Mouse (Mus musculus) brain, adult 10 weeks (tissue): ENCODE measurements around the gene Snx21. TPM values are rescaled to one million over a fixed set of nuclear protein-coding genes. Genes with fewer than 3 reads are reported as not detected.

ENCODE experiments used
- polyA plus RNA-seq: library from polyadenylated mRNA; stranded (reverse); fragments of 350-450 nt; fragmentation: Illumina TruSeq; extraction: RNeasy Lipid Tissue Mini Kit (QIAGEN cat#74804); gene quantifications from one replicate; pipeline ENCODE4 v1.2.3, GENCODE M21; 2015; ENCODE audit warnings: low read depth, low replicate concordance

The Snx21 gene
- 39.8 TPM for polyA plus RNA-seq

DNA sequence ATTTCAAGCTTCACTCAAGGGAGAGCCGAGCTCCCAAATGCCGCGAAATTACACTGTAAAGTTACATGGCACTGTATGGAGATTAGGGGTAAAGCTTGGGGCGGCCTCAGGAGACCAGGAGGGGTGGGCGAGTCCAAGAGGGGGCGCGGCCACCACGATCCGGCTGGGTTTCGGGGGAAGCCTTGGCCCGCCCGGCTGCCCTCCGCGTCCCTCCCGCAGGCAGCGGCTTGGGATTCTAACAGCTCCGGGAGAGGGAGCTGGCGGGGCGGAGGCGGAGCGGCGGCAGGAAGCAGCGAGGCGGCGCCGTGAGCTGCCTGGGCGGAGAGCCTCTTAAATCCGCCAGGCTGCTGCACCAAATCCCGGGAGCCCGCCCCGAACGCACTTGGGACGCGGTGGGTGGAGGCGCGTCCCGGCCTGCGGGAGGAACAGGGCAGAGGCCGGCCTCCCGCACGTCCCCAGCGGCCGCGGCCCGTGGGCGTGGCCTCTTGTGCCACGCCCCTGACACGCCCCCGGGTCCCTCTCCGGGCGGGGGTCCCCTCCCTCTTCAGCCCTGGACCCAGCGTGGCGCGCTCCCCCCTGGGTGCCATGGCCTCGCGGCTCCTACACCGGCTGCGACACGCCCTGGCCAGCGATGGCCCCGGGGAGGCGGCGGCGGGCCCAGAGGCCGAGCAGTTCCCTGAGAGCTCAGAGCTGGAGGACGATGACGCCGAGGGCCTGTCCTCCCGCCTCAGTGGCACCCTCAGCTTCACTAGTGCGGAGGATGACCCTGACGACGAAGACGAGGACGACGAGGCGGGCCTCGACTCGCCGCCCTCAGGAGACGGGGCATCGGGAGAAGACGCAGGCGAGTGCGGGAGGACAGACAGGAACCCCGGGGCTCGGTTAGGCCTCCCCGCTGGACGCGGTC lies at the start of gene Snx21:
TSS of gene Snx21 (plus strand) at position 343 of the 907 bp plus-strand sequence.

DNA sequence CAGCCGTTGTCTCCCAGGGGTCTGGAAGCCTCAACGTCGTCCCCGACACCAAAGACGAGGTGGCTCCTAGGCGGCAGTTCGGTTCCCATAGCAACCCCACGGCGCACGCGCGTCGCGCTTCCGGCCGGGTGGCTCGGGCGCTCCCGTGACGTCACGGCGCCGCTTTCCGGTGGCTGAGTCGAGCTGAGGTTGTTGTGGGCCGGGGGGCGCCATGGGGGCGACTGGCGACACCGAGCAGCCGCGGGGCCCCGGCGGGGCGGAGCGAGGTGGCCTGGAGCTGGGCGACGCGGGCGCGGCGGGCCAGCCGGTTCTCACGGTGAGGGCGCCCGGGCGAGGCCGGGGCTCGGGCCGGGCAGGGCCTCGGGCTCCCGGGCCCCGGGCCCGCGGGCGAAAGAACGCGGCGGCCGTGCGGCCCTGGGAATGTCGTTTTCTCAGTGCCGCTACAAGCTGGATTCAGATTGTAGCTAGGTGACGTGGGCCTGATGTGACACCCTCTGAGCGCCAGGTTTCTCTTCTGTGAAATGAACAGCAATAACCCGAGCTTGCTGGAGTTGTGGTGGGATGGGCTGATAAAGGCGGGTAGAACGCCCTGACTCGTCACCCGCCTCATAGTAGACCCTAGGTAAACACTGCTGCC lies 39.7 kb upstream of the Snx21 start, which contains the start of the genes Wfdc3 and Dnttip1:
TSS of gene Wfdc3 (minus strand) at position 89 of the 637 bp plus-strand sequence.
TSS of gene Dnttip1 (plus strand) at position 141 of the 637 bp plus-strand sequence.

DNA sequence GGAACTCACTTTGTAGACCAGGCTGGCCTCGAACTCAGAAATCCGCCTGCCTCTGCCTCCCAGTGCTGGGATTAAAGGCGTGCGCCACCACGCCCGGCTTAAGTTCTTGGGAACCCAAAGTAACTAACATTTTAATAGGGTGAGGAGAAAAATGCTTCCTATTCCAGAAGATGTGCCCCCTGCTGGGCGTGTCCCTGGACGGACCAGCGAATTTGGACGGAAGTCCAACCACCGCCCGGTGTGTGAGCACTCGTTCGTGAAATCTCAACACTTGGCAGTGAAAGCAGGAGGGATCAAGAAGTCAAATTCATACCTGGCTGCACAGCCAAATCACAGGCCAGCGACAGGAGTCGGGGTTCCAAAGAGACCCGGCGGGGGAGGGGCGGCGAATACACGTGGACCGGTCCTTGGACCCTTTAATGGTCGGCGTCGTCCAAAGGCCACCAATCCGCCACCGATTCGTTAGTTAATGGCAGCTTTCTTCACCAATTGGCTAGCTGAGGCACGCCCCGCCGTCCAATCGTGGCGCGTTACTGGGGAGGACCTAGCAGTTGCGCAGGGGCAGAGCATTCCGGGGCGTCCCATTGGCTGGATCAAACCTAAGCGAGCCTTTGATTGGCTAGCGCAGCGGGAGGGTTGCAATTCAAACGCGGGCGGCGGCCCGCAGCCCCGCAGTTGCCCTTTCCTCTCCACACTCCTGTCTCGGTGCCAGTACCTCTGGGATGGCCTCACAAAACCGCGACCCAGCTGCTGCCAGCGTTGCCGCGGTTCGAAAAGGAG lies 16.2 kb upstream of the Snx21 start, which contains the start of gene Ube2c:
TSS of gene Ube2c (plus strand) at position 641 of the 780 bp plus-strand sequence.

DNA sequence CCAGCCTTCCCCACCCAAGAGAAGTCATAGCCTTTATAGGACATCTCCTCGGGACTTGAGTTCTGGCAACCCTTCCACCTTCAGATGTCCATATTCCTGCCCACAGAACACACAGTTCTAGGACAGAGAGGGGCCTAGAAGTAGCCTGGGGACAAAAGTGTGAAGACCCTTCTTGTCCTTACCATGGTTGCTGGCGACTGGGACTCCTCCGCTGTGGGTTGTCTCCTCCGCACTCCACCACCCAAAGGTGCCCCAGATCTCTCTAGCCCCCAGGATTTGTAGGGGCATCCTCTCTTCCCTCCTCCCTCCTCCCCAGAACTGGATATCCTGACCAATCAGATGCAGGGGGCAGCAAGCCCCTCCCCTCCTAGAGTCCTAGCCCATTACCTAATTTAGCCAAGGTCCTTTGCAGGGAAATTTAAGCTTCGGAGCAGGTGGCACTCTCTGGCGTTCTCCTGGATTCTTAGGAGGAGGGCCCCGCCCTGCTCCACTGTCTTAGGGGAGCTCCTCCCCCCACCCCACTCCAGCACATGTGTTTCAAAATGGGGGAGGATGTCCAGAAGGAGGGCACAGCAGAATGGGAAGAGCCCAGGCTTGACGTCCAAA lies 6.0 kb upstream of the Snx21 start, which contains the start of gene Tnnc2:
TSS of gene Tnnc2 (minus strand) at position 487 of the 606 bp plus-strand sequence.

DNA sequence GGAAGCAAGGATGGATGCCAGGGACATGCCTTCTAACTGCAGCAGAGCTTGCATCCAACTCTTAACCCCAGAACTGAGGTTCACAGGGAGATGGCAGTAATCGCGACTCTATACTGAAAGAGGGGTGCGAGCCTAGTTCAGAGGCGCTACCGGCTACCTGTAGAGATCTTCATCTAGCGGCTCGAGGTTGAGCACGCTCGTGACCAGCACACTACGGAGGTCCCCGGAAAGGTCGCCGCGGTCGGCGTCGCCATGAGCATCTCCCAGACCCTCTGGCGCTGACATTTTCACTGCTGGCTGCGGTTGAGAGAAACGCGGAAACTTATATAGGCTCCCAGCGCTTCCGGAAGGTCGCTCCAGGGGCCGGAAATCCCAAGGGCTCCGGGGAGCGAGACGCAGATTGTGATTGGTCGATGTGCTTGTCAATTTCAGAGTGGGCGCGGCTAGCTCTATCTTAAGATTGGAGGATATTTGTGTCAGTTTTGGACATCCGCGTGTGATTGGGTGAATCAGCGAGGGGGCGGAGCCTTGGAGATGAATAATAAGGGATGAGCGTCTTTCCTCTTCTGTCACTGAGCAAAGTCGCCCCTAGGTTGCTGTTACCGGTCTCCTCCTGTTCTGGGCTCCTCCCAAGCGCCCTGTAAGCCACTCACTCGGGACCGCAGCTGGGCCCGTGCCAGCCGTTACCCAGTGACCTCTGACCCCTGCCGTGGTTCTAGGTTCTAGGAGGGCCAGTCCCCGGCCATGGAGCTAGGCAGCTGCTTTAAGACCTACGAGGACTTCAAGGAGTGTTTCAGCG lies 19.1 kb downstream of the Snx21 start, which contains the start of the genes Acot8 and Zswim3:
TSS of gene Acot8 (minus strand) at position 350 of the 799 bp plus-strand sequence.
TSS of gene Zswim3 (plus strand) at position 566 of the 799 bp plus-strand sequence.

DNA sequence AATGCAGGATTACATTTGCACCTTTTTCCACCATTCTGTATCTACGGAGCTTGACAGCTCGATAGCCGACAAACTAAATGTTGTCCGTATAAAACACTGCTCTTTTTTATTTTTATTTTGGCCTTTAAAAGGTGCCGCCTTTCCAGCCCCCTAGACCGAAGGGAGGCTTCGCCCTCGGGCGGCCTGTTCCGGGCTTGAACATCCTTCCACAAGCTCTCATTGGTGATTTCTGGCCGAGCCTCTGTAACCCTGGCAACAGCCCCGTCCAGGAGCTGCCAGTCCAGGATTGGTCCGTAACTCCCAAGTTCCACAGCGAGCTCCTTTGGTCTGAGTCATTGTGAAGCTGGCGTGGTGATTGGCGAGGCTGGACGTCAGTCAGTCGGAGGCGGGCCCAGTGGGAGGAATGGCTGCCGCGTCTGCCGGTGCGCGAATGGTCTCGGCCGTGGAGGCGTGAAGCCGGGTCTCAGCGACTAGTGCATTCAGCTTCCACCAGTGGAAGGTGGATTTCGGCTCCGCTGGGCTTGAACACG lies 37.1 kb downstream of the Snx21 start, which contains the start of gene Zswim1:
TSS of gene Zswim1 (plus strand) at position 51 of the 530 bp plus-strand sequence.

DNA sequence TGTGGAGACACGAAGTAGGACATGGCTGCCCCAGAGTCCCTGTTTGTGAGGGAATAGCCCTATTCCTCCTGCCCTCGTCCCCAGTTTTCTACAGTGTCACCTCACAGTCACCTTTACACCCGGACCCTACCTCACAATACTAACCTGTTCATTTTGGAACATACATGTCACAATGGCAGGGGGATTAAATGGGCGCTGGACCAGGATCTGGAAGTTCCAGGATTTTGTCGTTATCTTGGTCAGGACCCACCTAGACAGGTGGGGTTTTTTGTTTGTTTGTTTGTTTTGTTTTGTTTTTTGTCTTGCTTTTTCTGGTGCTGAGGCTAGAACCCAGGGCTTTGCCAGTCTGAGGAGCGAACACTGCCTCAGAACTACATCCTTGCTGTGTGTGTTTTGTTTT lies 42.8 kb downstream of the Snx21 start, which contains the start of gene Spata25:
TSS of gene Spata25 (minus strand) at position 101 of the 400 bp plus-strand sequence.

DNA sequence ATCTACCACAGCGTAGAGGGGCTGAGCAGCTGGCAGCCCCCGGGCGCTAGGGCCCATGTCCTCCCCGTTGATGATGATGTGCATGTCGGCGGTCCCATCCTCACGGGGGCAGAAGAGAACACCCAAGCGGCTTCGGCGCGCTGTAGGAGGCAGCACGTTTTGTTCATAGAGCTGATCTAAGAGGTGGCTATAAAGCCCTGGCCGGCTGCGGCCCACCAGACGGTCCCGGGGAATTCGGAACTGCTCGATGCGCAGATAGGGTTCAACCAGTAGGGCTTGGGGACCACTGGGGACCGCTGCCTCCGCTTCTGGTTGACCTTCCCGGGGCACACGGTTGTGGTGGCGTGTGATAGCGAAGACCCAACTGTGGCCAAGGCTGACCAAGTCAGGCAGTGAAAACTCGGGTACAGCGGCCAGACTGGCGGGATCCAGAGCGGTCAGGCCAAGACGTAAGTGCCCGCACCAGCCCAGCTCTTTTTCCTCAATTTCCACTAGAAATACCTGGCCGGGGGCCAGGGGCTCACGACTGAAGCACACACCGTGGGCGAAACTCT lies 47.2 kb downstream of the Snx21 start, which contains the start of gene Ctsa:
TSS of gene Ctsa (plus strand) at position 126 of the 554 bp plus-strand sequence.

DNA sequence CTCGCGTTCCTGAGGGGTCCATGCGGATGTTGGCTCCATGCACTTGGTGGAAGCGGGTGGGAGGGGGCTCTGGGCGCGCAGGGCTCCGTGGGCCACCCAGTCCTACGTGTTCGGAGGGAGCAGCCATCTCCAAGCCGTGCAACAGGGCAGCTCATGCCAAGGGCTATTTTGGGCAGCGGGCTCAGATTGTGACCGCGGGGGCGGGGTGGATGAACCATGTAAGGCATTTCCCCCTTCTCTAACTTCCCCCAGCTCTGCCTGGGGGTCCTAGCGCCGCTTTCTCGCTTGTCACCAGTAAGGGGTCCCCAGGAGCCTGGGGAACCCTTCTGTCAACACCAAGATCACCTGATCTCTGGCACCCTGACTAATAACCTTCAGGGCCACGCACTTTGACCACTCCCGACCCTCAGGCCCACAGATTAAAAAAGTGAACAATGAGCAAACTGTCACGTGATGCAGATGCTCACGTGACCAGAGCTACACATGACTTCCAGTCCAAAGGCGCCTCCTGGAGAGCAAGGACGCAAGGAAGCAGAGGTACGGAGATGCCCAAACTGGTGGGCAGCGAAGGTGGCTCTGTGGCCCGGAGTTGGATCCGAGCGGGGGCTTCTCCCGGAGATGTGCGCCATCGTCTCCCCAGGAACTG lies 47.8 kb downstream of the Snx21 start, which contains the start of gene Neurl2:
TSS of gene Neurl2 (minus strand) at position 143 of the 646 bp plus-strand sequence.

Other genes starting within 250 kb of the Snx21 start
- gene Wfdc2, start 223.4 kb upstream of the Snx21 start, polyA plus RNA-seq, result 2.5 TPM
- not detected for gene Spint3, start 212.4 kb upstream of the Snx21 start, polyA plus RNA-seq
- gene Wfdc6a, start 200.4 kb upstream of the Snx21 start, polyA plus RNA-seq, result not detected
- not detected for gene Eppin, start 192.2 kb upstream of the Snx21 start, polyA plus RNA-seq
- gene Wfdc6b, start 172.3 kb upstream of the Snx21 start, polyA plus RNA-seq, result not detected
- gene Wfdc8, start 172.2 kb upstream of the Snx21 start, polyA plus RNA-seq, result not detected
- not detected for gene Wfdc16, start 147.0 kb upstream of the Snx21 start, polyA plus RNA-seq
- not detected for gene Wfdc10, start 129.8 kb upstream of the Snx21 start, polyA plus RNA-seq
- not detected for gene Wfdc9, start 129.2 kb upstream of the Snx21 start, polyA plus RNA-seq
- gene Wfdc11, start 111.7 kb upstream of the Snx21 start, polyA plus RNA-seq, result not detected
- not detected for gene Wfdc13, start 100.7 kb upstream of the Snx21 start, polyA plus RNA-seq
- gene Spint4, start 87.3 kb upstream of the Snx21 start, polyA plus RNA-seq, result not detected
- not detected for gene Spint5, start 70.5 kb upstream of the Snx21 start, polyA plus RNA-seq
- gene Wfdc3, start 39.9 kb upstream of the Snx21 start, polyA plus RNA-seq, result 3.3 TPM
- 27.1 TPM for gene Dnttip1, start 39.8 kb upstream of the Snx21 start, polyA plus RNA-seq
- gene Ube2c, start 15.9 kb upstream of the Snx21 start, polyA plus RNA-seq, result 1.4 TPM
- 2.1 TPM for gene Tnnc2, start 5.9 kb upstream of the Snx21 start, polyA plus RNA-seq
- gene Acot8, start 19.1 kb downstream of the Snx21 start, polyA plus RNA-seq, result 20.2 TPM
- 6.9 TPM for gene Zswim3, start 19.3 kb downstream of the Snx21 start, polyA plus RNA-seq
- gene Zswim1, start 36.9 kb downstream of the Snx21 start, polyA plus RNA-seq, result 18.1 TPM
- gene Spata25, start 42.7 kb downstream of the Snx21 start, polyA plus RNA-seq, result not detected
- 111 TPM for gene Ctsa, start 47.0 kb downstream of the Snx21 start, polyA plus RNA-seq
- 2.1 TPM for gene Neurl2, start 47.6 kb downstream of the Snx21 start, polyA plus RNA-seq
- gene Pltp, start 71.9 kb downstream of the Snx21 start, polyA plus RNA-seq, result 91.8 TPM
- 38.3 TPM for gene Pcif1, start 93.5 kb downstream of the Snx21 start, polyA plus RNA-seq
- 15.6 TPM for gene Zfp335, start 125.9 kb downstream of the Snx21 start, polyA plus RNA-seq
- gene Mmp9, start 155.0 kb downstream of the Snx21 start, polyA plus RNA-seq, result 1.7 TPM
- 298 TPM for gene Slc12a5, start 175.0 kb downstream of the Snx21 start, polyA plus RNA-seq
- gene Ncoa5, start 249.0 kb downstream of the Snx21 start, polyA plus RNA-seq, result 40.9 TPM